Mouse (Mus musculus) cerebellum, adult 2 months (tissue): Measurements from ENCODE around the gene Tesc.

Source experiments
- CTCF ChIP-seq: fragments of 200-500 bp; IDR thresholded peaks from 2 replicates; pipeline ENCODE4 v1.5.1; 2011; ENCODE audit warnings: low read depth, mild to moderate bottlenecking, control low read depth, low read length, moderate library complexity, borderline replicate concordance; ENCODE audit not compliant: insufficient read depth
- POLR2A ChIP-seq: fragments of 200-500 bp; IDR thresholded peaks from 2 replicates; pipeline ENCODE4 v1.6.1; 2011; ENCODE audit warnings: low read length, control low read depth, borderline replicate concordance; ENCODE audit not compliant: insufficient read depth

GRCm38 (mm10) chr5:117978159-117978697 lies 49.3 kb upstream of the Tesc start:
- TF ChIP-seq CTCF (no peak), POLR2A (no peak)
